In genomic region chr2:90470122-90470521, GRCm38 (mm10) we compare ENCODE assay signal across 16 mouse cellular contexts.
DNase-seq lines count a peak whose midpoint lies in the region; ATAC-seq and TF ChIP-seq lines count a peak whose summit lies in the region.
"Had no signal": no experiment of that assay in that cellular context is flagged by ENCODE, and none has a peak within 500 bp of the region (broad histone marks: within the 10 kb centered on the region; RNA-seq: fewer than 3 reads in every experiment).

No protein-coding gene starts in this region.

- H3K9ac ChIP-seq in embryonic facial prominence, embryonic 14.5 days (ENCODE audit: low read depth, low read length), result no peak overlapping the region
- no peak overlapping the region for H3K9ac ChIP-seq in hindbrain, postnatal 0 days (replicated peaks; ENCODE audit: low read length)
- H3K9ac ChIP-seq in hindbrain, embryonic 13.5 days, result no peak overlapping the region
- no peak overlapping the region for H3K9ac ChIP-seq in lung, embryonic 16.5 days (ENCODE audit: low read length)
- H3K9ac ChIP-seq in lung, postnatal 0 days (replicated peaks; ENCODE audit: low read depth), result no peak overlapping the region

- H3K4me1 ChIP-seq in embryonic facial prominence, embryonic 14.5 days (ENCODE audit: control insufficient read depth, insufficient read depth, low read length), result no peaks in the 10 kb centered on the region
- peaks cover 6% of the 10 kb centered on the region for H3K4me1 ChIP-seq in embryonic facial prominence, embryonic 10.5 days
- no peaks in the 10 kb centered on the region for H3K4me1 ChIP-seq in hindbrain, postnatal 0 days (ENCODE audit: insufficient read depth, low read length)
- peaks cover 3% of the 10 kb centered on the region for H3K4me1 ChIP-seq in hindbrain, embryonic 13.5 days (replicated peaks)
- H3K4me1 ChIP-seq in lung, embryonic 16.5 days (replicated peaks; ENCODE audit: control insufficient read depth, insufficient read depth, low read length), result no peaks in the 10 kb centered on the region
- H3K4me1 ChIP-seq in lung, postnatal 0 days (ENCODE audit: insufficient read depth, low read depth, low read length), result no peaks in the 10 kb centered on the region
- peaks cover 6% of the 10 kb centered on the region for H3K4me1 ChIP-seq in forebrain, embryonic 10.5 days

- TF ChIP-seq CTCF in hindbrain, postnatal 0 days (IDR thresholded peaks at IDR 0.05; ENCODE audit: low read depth), result peak; percentile 10; the same call in 1 of the 2 replicates
- TF ChIP-seq CTCF in lung, postnatal 0 days (IDR thresholded peaks at IDR 0.05), result no peak
- TF ChIP-seq CTCF in brain, embryonic 14.5 days (IDR thresholded peaks at IDR 0.05; ENCODE audit: borderline replicate concordance, extremely low read depth, insufficient read depth, insufficient read length), result no peak

- H3K27me3 ChIP-seq in embryonic facial prominence, embryonic 14.5 days (replicated peaks; ENCODE audit: control insufficient read depth, insufficient read depth, low read length), result no peaks in the 10 kb centered on the region
- H3K27me3 ChIP-seq in embryonic facial prominence, embryonic 10.5 days (replicated peaks; ENCODE audit: low read depth, poor library complexity, severe bottlenecking), result no peaks in the 10 kb centered on the region
- no peaks in the 10 kb centered on the region for H3K27me3 ChIP-seq in hindbrain, postnatal 0 days (ENCODE audit: insufficient read depth, low read length)
- H3K27me3 ChIP-seq in hindbrain, embryonic 13.5 days, result no peaks in the 10 kb centered on the region
- no peaks in the 10 kb centered on the region for H3K27me3 ChIP-seq in lung, embryonic 16.5 days (ENCODE audit: control insufficient read depth, insufficient read depth, low read depth, low read length)
- H3K27me3 ChIP-seq in lung, postnatal 0 days (replicated peaks; ENCODE audit: insufficient read depth, low read length), result no peaks in the 10 kb centered on the region
- H3K27me3 ChIP-seq in forebrain, embryonic 10.5 days (ENCODE audit: poor library complexity, severe bottlenecking), result no peaks in the 10 kb centered on the region

- TF ChIP-seq EP300 in lung, postnatal 0 days (IDR thresholded peaks at IDR 0.05), result no peak

- peak; percentile 35; the same call in 1 of the 2 replicates for ATAC-seq in embryonic facial prominence, embryonic 14.5 days (ENCODE audit: low read depth)
- no peak for ATAC-seq in hindbrain, postnatal 0 days
- ATAC-seq in hindbrain, embryonic 13.5 days (ENCODE audit: low FRiP score), result no peak
- peak; percentile 54; the same call in 1 of the 2 replicates for ATAC-seq in lung, embryonic 16.5 days (ENCODE audit: low read depth)
- ATAC-seq in lung, postnatal 0 days, result no peak
- ATAC-seq: forebrain, embryonic 16.5 days; hindbrain, embryonic 16.5 days had no signal

- TF ChIP-seq POLR2A in brain, embryonic 14.5 days (IDR thresholded peaks at IDR 0.05; ENCODE audit: borderline replicate concordance, extremely low read depth, insufficient read depth, insufficient read length, poor library complexity, severe bottlenecking), result no peak

- WGBS in embryonic facial prominence, embryonic 14.5 days, result 38% methylated on average over 6 of the region's 6 CpGs
- WGBS in embryonic facial prominence, embryonic 10.5 days, result 53% methylated on average over 6 of the region's 6 CpGs
- WGBS in hindbrain, postnatal 0 days, result 38% methylated on average over 6 of the region's 6 CpGs
- WGBS in hindbrain, embryonic 13.5 days, result 57% methylated on average over 6 of the region's 6 CpGs
- 23% methylated on average over 6 of the region's 6 CpGs for WGBS in lung, embryonic 16.5 days
- 29% methylated on average over 6 of the region's 6 CpGs for WGBS in lung, postnatal 0 days
- WGBS in forebrain, embryonic 10.5 days, result 49% methylated on average over 6 of the region's 6 CpGs

- H3K36me3 ChIP-seq in embryonic facial prominence, embryonic 14.5 days (ENCODE audit: control insufficient read depth, insufficient read depth, low read length), result no peaks in the 10 kb centered on the region
- no peaks in the 10 kb centered on the region for H3K36me3 ChIP-seq in embryonic facial prominence, embryonic 10.5 days (replicated peaks)
- peaks cover 9% of the 10 kb centered on the region; the same call in 1 of the 2 replicates for H3K36me3 ChIP-seq in hindbrain, postnatal 0 days (ENCODE audit: insufficient read depth, low read length)
- peaks cover 8% of the 10 kb centered on the region for H3K36me3 ChIP-seq in hindbrain, embryonic 13.5 days
- no peaks in the 10 kb centered on the region for H3K36me3 ChIP-seq in lung, embryonic 16.5 days (ENCODE audit: control insufficient read depth, insufficient read depth, low read length)
- no peaks in the 10 kb centered on the region for H3K36me3 ChIP-seq in lung, postnatal 0 days (ENCODE audit: insufficient read depth, low read length)
- H3K36me3 ChIP-seq in forebrain, embryonic 10.5 days (replicated peaks), result no peaks in the 10 kb centered on the region

- no peaks in the 10 kb centered on the region for H3K9me3 ChIP-seq in embryonic facial prominence, embryonic 14.5 days (ENCODE audit: control insufficient read depth, low read length)
- H3K9me3 ChIP-seq in embryonic facial prominence, embryonic 10.5 days, result no peaks in the 10 kb centered on the region
- H3K9me3 ChIP-seq in hindbrain, postnatal 0 days (ENCODE audit: low read length), result no peaks in the 10 kb centered on the region
- no peaks in the 10 kb centered on the region for H3K9me3 ChIP-seq in hindbrain, embryonic 13.5 days
- no peaks in the 10 kb centered on the region for H3K9me3 ChIP-seq in lung, embryonic 16.5 days (ENCODE audit: control insufficient read depth, low read length)
- no peaks in the 10 kb centered on the region for H3K9me3 ChIP-seq in lung, postnatal 0 days (ENCODE audit: low read length)
- H3K9me3 ChIP-seq in forebrain, embryonic 10.5 days, result no peaks in the 10 kb centered on the region

- no peak overlapping the region for H3K4me3 ChIP-seq in embryonic facial prominence, embryonic 14.5 days (ENCODE audit: low read depth, low read length)
- no peak overlapping the region for H3K4me3 ChIP-seq in embryonic facial prominence, embryonic 10.5 days
- no peak overlapping the region for H3K4me3 ChIP-seq in hindbrain, postnatal 0 days (ENCODE audit: low read length)
- H3K4me3 ChIP-seq in hindbrain, embryonic 13.5 days, result no peak overlapping the region
- no peak overlapping the region for H3K4me3 ChIP-seq in lung, embryonic 16.5 days (ENCODE audit: low read length)
- H3K4me3 ChIP-seq in lung, postnatal 0 days (ENCODE audit: low read depth, low read length), result no peak overlapping the region
- no peak overlapping the region for H3K4me3 ChIP-seq in forebrain, embryonic 10.5 days

- no peak overlapping the region for H3K4me2 ChIP-seq in embryonic facial prominence, embryonic 14.5 days (ENCODE audit: low read depth, low read length)
- H3K4me2 ChIP-seq in hindbrain, postnatal 0 days (ENCODE audit: low read depth, low read length), result no peak overlapping the region
- no peak overlapping the region for H3K4me2 ChIP-seq in hindbrain, embryonic 13.5 days
- no peak overlapping the region for H3K4me2 ChIP-seq in lung, embryonic 16.5 days (ENCODE audit: low read depth, low read length)
- no peak overlapping the region for H3K4me2 ChIP-seq in lung, postnatal 0 days (replicated peaks; ENCODE audit: low read depth, low read length)

- peak; percentile 51 for DNase-seq in embryonic facial prominence, embryonic 14.5 days (ENCODE audit: low spot score)
- no peak for DNase-seq in embryonic facial prominence, embryonic 10.5 days (ENCODE audit: low spot score)
- DNase-seq in hindbrain, postnatal 0 days (ENCODE audit: low spot score), result peak; percentile 60
- DNase-seq in lung, postnatal 0 days (ENCODE audit: low spot score), result no peak
- DNase-seq in brain, embryonic 14.5 days (ENCODE audit: low read depth), result peak; percentile 19
- DNase-seq in forebrain, embryonic 10.5 days (ENCODE audit: extremely low spot score, low spot score), result no peak
- DNase-seq: cerebellum, adult 11 months; kidney, postnatal 14 days; layer of hippocampus, postnatal 36 days; liver; lung, postnatal 4 days; thymus, postnatal 14 days had no signal

- H3K27ac ChIP-seq in embryonic facial prominence, embryonic 14.5 days (replicated peaks; ENCODE audit: low read depth, low read length), result no peak overlapping the region
- H3K27ac ChIP-seq in embryonic facial prominence, embryonic 10.5 days (replicated peaks), result no peak overlapping the region
- H3K27ac ChIP-seq in hindbrain, postnatal 0 days, result no peak overlapping the region
- H3K27ac ChIP-seq in hindbrain, embryonic 13.5 days, result no peak overlapping the region
- no peak overlapping the region for H3K27ac ChIP-seq in lung, embryonic 16.5 days (ENCODE audit: low read length)
- no peak overlapping the region for H3K27ac ChIP-seq in lung, postnatal 0 days (ENCODE audit: low read length)
- H3K27ac ChIP-seq in forebrain, embryonic 10.5 days, result no peak overlapping the region

Comparison
In these comparisons a context has a peak if more than half of its experiments do, and no peak if none do; other contexts are left out.
1. ATAC-seq: peak in embryonic facial prominence, embryonic 14.5 days (single experiment) and lung, embryonic 16.5 days (single experiment); none in hindbrain, postnatal 0 days (single experiment), hindbrain, embryonic 13.5 days (single experiment) and lung, postnatal 0 days (single experiment).
2. DNase-seq: peak in embryonic facial prominence, embryonic 14.5 days (single experiment), hindbrain, postnatal 0 days (single experiment) and brain, embryonic 14.5 days (single experiment); none in embryonic facial prominence, embryonic 10.5 days (single experiment), lung, postnatal 0 days (single experiment) and forebrain, embryonic 10.5 days (single experiment).